Mouse (Mus musculus) embryo, embryonic 10.5 days (tissue): ENCODE data around the gene Gm17174.
"Not testable (repeated sequence)": the region's sequence is repeated elsewhere in the genome, so short reads cannot be mapped to it uniquely, and the experiment has no call there.

Source experiments
- DNase-seq: peaks from one replicate; pipeline ENCODE4 v3.0.0-alpha.2; 2015; ENCODE audit warnings: low spot score

The Gm17174 gene

GRCm38 (mm10) chr14:51592039-51592438 is at the start of gene Gm17174:
Gene Gm17174 (minus strand): TSS chr14:51592139.
- DNase-seq: not testable (repeated sequence)

- DNase-seq: not testable (repeated sequence)
These were observed 43.6 kb upstream of the Gm17174 start, which contains the start of gene Gm4181 for GRCm38 (mm10) chr14:51635566-51635965. Gene Gm4181 (minus strand): TSS chr14:51635666.

GRCm38 (mm10) chr14:51632426-51632825 is 40.5 kb upstream of the Gm17174 start:
- not testable (repeated sequence) for DNase-seq

- DNase-seq: no peak
These were observed 19.3 kb upstream of the Gm17174 start, which contains the start of gene Gm17078 for GRCm38 (mm10) chr14:51611210-51611609. Gene Gm17078 (minus strand): TSS chr14:51611310.

GRCm38 (mm10) chr14:51573963-51574362 is 18.0 kb downstream of the Gm17174 start, which contains the start of gene Gm17175:
Gene Gm17175 (minus strand): TSS chr14:51574063.
- not testable (repeated sequence) for DNase-seq

- no peak for DNase-seq
These were observed 39.4 kb downstream of the Gm17174 start, which contains the start of gene Gm5622 for GRCm38 (mm10) chr14:51552490-51552889. Gene Gm5622 (plus strand): TSS chr14:51552790.
